Mouse (Mus musculus): ENCODE measurements around the gene Ssr1.

DNA sequence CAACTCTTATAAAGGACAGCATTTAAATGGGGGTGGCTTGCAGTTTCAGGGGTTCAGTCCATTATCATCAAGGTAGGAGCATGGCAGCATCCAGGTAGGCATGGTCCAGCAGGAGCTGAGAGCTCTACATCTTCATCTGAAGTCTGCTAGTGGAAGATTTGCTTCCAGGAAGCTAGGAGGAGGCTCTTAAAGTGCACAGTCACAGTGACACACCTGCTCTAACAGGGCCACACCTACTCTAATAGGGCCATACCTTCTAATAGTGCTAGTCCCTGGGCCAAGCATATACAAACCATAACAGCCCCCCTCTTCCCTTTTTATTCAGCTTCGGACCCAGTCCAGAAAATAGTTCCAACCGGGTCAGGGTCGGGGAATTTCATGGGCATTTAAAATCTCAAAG lies 5.7 kb upstream of the Ssr1 start:
- TF ChIP-seq TCF12 (IDR thresholded peaks at IDR 0.05; ENCODE audit: insufficient read depth, poor library complexity, severe bottlenecking): no peak
- no peak for TF ChIP-seq POLR2A (IDR thresholded peaks at IDR 0.05; ENCODE audit: insufficient read length, low read depth)
- no peak for TF ChIP-seq E2F4 (IDR thresholded peaks at IDR 0.05; ENCODE audit: insufficient read depth)
- no peak for TF ChIP-seq USF1 (IDR thresholded peaks at IDR 0.05; ENCODE audit: low read depth)

Measured in myocyte (in vitro differentiated cells).